Mouse (Mus musculus): ENCODE results near the gene Pank3. TPM values are rescaled to one million over a fixed set of nuclear protein-coding genes. Genes with fewer than 3 reads are reported as not detected.

The Pank3 gene
- polyA plus RNA-seq, 1 experiment, result 7.1 TPM

DNA sequence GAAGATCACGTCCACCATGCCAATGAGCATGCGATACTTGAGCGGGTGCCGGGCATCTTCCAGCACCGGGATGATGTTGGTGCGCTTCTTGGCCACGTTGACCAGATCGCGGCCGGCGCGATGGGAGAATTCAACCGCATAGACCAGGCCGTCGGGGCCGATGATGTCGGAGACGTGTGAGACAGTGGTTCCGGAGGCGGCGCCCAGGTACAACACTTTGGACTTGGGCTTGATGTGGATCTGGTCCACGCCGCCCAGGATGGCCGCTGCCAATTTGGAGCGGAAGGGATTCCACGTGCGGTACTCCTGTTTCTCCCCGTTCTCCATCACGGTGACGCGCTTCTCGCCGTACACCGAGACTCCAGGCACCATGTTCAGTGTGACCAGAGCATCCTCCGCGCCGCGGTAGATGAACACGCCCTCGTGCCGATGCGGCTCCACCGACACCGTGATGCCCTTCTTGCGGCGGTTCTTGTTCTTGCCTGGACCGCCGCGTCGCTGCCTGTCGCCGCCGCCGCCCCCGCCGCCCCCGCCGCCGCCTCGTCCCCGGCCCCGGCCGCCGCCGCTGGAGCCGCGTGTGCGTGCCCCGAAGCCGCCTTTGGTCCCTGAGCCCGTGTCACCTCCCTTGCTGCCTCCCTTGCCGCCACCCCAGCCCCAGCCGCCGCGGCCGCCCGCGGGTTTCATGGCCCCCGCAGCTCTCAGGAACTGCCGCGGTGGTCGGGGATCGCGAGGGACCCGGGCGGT, 28.6 kb downstream of the Pank3 start:
- Histone ChIP-seq H3ac (ENCODE audit: control insufficient read depth, insufficient read length, low read depth) (no peak overlapping the region), H3K4me3 (ENCODE audit: insufficient read depth, poor library complexity, severe bottlenecking) (no peak overlapping the region), H3K27me3 (ENCODE audit: control insufficient read depth, insufficient read depth, insufficient read length) (no peaks in the 10 kb centered on the region), H3K36me3 (ENCODE audit: control insufficient read depth, insufficient read depth) (no peaks in the 10 kb centered on the region), H3K79me2 (ENCODE audit: control insufficient read depth, insufficient read depth) (no peaks in the 10 kb centered on the region), H3K79me3 (ENCODE audit: low read depth) (no peaks in the 10 kb centered on the region)
- TF ChIP-seq MYOD1 (IDR thresholded peaks at IDR 0.05; ENCODE audit: control insufficient read depth, insufficient read length, low read depth) (no peak), USF1 (IDR thresholded peaks at IDR 0.05; ENCODE audit: low read depth) (no peak), CTCF (IDR thresholded peaks at IDR 0.05; ENCODE audit: control insufficient read depth, insufficient read depth, insufficient read length) (no peak), MYOG (IDR thresholded peaks at IDR 0.05; ENCODE audit: control insufficient read depth, extremely low read depth, insufficient read length) (no peak), CEBPB (IDR thresholded peaks at IDR 0.05; ENCODE audit: low read depth) (no peak), MAX (IDR thresholded peaks at IDR 0.05) (no peak), FOSL1 (IDR thresholded peaks at IDR 0.05; ENCODE audit: insufficient read depth, low read length, poor library complexity, severe bottlenecking) (no peak)

DNA sequence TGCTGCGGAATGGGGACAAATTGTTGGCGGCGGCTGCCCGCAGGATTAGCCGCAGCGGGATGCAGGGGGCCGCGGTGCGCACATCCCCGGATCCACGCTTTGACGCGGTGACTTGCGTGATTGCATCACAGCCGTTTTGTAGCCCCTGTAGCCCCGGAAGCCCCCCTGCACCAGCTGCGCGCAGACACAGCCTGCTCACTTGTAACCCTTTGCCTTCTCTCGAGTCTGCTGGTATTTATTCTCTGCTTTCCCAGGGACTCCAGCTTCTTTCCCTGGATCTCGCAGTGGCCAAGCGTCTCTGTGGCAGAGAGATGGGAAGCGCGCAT, 29.2 kb downstream of the Pank3 start:
- TF ChIP-seq CTCF (IDR thresholded peaks at IDR 0.05; ENCODE audit: control insufficient read depth, insufficient read depth, insufficient read length) (no peak), CEBPB (IDR thresholded peaks at IDR 0.05; ENCODE audit: low read depth) (no peak), MYOG (IDR thresholded peaks at IDR 0.05; ENCODE audit: control insufficient read depth, extremely low read depth, insufficient read length) (no peak), USF1 (IDR thresholded peaks at IDR 0.05; ENCODE audit: low read depth) (no peak), MAX (IDR thresholded peaks at IDR 0.05) (no peak), FOSL1 (IDR thresholded peaks at IDR 0.05; ENCODE audit: insufficient read depth, low read length, poor library complexity, severe bottlenecking) (no peak), MYOD1 (IDR thresholded peaks at IDR 0.05; ENCODE audit: control insufficient read depth, insufficient read length, low read depth) (no peak)
- no peaks in the 10 kb centered on the region for H3K79me3 ChIP-seq (ENCODE audit: low read depth)
- no peaks in the 10 kb centered on the region for H3K79me2 ChIP-seq (ENCODE audit: control insufficient read depth, insufficient read depth)
- no peaks in the 10 kb centered on the region for H3K27me3 ChIP-seq (ENCODE audit: control insufficient read depth, insufficient read depth, insufficient read length)
- no peaks in the 10 kb centered on the region for H3K36me3 ChIP-seq (ENCODE audit: control insufficient read depth, insufficient read depth)
- no peak overlapping the region for H3K4me3 ChIP-seq (ENCODE audit: insufficient read depth, poor library complexity, severe bottlenecking)
- no peak overlapping the region for H3ac ChIP-seq (ENCODE audit: control insufficient read depth, insufficient read length, low read depth)

DNA sequence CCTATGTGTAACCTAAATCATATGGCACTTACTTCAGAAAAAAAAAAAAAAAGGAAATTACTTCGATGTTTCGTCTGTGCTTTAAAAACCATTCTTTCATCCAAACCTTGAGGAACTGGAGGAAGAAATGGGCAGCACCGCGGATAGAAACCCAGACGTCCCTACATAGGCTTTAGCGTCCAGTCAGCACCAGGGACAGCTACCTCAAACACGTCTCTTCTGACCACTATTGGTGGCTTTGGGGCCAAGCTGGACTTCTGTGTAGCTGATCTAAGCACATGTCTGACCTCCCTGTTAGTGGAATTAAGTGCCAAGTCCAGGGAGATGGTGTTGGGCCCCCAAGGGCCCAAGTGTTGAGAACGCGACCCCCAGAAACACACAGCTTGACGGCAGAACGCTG, 29.6 kb downstream of the Pank3 start, which contains the start of gene Fbll1:
Fbll1 (minus strand) TSS at position 11 of the 400 bp plus-strand sequence.
- TF ChIP-seq FOSL1 (IDR thresholded peaks at IDR 0.05; ENCODE audit: insufficient read depth, low read length, poor library complexity, severe bottlenecking), result no peak
- TF ChIP-seq CTCF (IDR thresholded peaks at IDR 0.05; ENCODE audit: control insufficient read depth, insufficient read depth, insufficient read length), result no peak
- TF ChIP-seq MYOG (IDR thresholded peaks at IDR 0.05; ENCODE audit: control insufficient read depth, extremely low read depth, insufficient read length), result no peak
- TF ChIP-seq MAX (IDR thresholded peaks at IDR 0.05), result no peak
- TF ChIP-seq USF1 (IDR thresholded peaks at IDR 0.05; ENCODE audit: low read depth), result no peak
- no peak for TF ChIP-seq MYOD1 (IDR thresholded peaks at IDR 0.05; ENCODE audit: control insufficient read depth, insufficient read length, low read depth)
- TF ChIP-seq CEBPB (IDR thresholded peaks at IDR 0.05; ENCODE audit: low read depth), result no peak
- Histone ChIP-seq H3K27me3 (ENCODE audit: control insufficient read depth, insufficient read depth, insufficient read length) (no peaks in the 10 kb centered on the region), H3K4me3 (ENCODE audit: insufficient read depth, poor library complexity, severe bottlenecking) (no peak within 1 kb of the TSS), H3K79me2 (ENCODE audit: control insufficient read depth, insufficient read depth) (no peaks in the 10 kb centered on the region), H3ac (ENCODE audit: control insufficient read depth, insufficient read length, low read depth) (no peak within 1 kb of the TSS), H3K36me3 (ENCODE audit: control insufficient read depth, insufficient read depth) (no peaks in the 10 kb centered on the region), H3K79me3 (ENCODE audit: low read depth) (no peaks in the 10 kb centered on the region)

DNA sequence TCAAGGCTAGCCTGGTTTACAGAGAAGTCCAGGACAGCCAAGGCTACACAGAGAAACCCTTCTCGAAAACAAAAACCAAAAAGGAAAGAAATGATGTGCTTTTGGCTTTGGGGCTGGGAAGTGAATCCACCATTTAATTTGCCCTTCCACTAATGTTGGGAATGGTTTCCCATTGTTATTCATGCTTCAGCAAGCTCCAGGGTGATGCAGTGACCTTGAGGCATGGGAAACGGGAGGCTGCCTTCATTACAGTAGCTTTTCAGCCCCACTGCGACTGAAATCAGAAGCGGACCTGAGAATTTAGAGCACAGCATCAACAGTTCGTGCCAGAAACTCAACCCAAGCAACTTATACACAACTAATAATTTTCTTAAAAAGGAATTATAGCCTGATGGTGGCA, 32.0 kb downstream of the Pank3 start:
- Histone ChIP-seq H3K79me2 (ENCODE audit: control insufficient read depth, insufficient read depth) (no peaks in the 10 kb centered on the region), H3K36me3 (ENCODE audit: control insufficient read depth, insufficient read depth) (peaks cover 3% of the 10 kb centered on the region), H3K79me3 (ENCODE audit: low read depth) (no peaks in the 10 kb centered on the region), H3K27me3 (ENCODE audit: control insufficient read depth, insufficient read depth, insufficient read length) (no peaks in the 10 kb centered on the region), H3ac (ENCODE audit: control insufficient read depth, insufficient read length, low read depth) (no peak overlapping the region), H3K4me3 (ENCODE audit: insufficient read depth, poor library complexity, severe bottlenecking) (no peak overlapping the region)
- no peak for TF ChIP-seq MAX (IDR thresholded peaks at IDR 0.05)
- no peak for TF ChIP-seq FOSL1 (IDR thresholded peaks at IDR 0.05; ENCODE audit: insufficient read depth, low read length, poor library complexity, severe bottlenecking)
- no peak for TF ChIP-seq CEBPB (IDR thresholded peaks at IDR 0.05; ENCODE audit: low read depth)
- no peak for TF ChIP-seq MYOG (IDR thresholded peaks at IDR 0.05; ENCODE audit: control insufficient read depth, extremely low read depth, insufficient read length)
- TF ChIP-seq MYOD1 (IDR thresholded peaks at IDR 0.05; ENCODE audit: control insufficient read depth, insufficient read length, low read depth), result no peak
- TF ChIP-seq CTCF (IDR thresholded peaks at IDR 0.05; ENCODE audit: control insufficient read depth, insufficient read depth, insufficient read length), result no peak
- no peak for TF ChIP-seq USF1 (IDR thresholded peaks at IDR 0.05; ENCODE audit: low read depth)

DNA sequence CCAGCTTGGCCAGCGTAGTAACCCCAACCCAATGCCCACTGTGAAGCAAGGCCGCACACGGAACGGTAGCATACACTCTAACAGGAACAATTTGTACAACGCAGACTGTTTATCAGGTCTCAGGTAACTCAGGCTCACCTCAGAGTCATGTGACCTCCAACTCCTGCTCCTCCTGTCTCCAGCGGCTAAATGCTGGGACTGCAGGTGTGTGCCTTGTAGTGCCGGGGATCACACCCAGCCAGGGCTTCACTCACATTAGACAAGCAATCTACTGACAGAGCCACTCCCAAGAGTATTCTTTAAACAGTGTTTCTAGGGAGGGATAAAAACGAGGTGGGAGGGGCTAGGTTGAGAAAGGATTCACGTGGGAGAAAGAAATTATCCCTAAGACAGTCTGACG, 42.2 kb downstream of the Pank3 start:
- Histone ChIP-seq H3K4me3 (ENCODE audit: insufficient read depth, poor library complexity, severe bottlenecking) (no peak overlapping the region), H3K36me3 (ENCODE audit: control insufficient read depth, insufficient read depth) (peaks cover 98% of the 10 kb centered on the region), H3K79me3 (ENCODE audit: low read depth) (no peaks in the 10 kb centered on the region), H3K27me3 (ENCODE audit: control insufficient read depth, insufficient read depth, insufficient read length) (no peaks in the 10 kb centered on the region), H3ac (ENCODE audit: control insufficient read depth, insufficient read length, low read depth) (no peak overlapping the region), H3K79me2 (ENCODE audit: control insufficient read depth, insufficient read depth) (no peaks in the 10 kb centered on the region)
- TF ChIP-seq MYOG (IDR thresholded peaks at IDR 0.05; ENCODE audit: control insufficient read depth, extremely low read depth, insufficient read length) (no peak), CEBPB (IDR thresholded peaks at IDR 0.05; ENCODE audit: low read depth) (no peak), FOSL1 (IDR thresholded peaks at IDR 0.05; ENCODE audit: insufficient read depth, low read length, poor library complexity, severe bottlenecking) (no peak), MAX (IDR thresholded peaks at IDR 0.05) (no peak), MYOD1 (IDR thresholded peaks at IDR 0.05; ENCODE audit: control insufficient read depth, insufficient read length, low read depth) (no peak), CTCF (IDR thresholded peaks at IDR 0.05; ENCODE audit: control insufficient read depth, insufficient read depth, insufficient read length) (no peak), USF1 (IDR thresholded peaks at IDR 0.05; ENCODE audit: low read depth) (no peak)

Measured in C2C12 (cell line).